Mouse (Mus musculus): Measurements from ENCODE around the gene Bcorl1. TPM values are rescaled to one million over a fixed set of nuclear protein-coding genes. Genes with fewer than 3 reads are reported as not detected.

Bcorl1 gene
- polyA plus RNA-seq, 1 experiment from 2014 or later, result 6.2 TPM

DNA sequence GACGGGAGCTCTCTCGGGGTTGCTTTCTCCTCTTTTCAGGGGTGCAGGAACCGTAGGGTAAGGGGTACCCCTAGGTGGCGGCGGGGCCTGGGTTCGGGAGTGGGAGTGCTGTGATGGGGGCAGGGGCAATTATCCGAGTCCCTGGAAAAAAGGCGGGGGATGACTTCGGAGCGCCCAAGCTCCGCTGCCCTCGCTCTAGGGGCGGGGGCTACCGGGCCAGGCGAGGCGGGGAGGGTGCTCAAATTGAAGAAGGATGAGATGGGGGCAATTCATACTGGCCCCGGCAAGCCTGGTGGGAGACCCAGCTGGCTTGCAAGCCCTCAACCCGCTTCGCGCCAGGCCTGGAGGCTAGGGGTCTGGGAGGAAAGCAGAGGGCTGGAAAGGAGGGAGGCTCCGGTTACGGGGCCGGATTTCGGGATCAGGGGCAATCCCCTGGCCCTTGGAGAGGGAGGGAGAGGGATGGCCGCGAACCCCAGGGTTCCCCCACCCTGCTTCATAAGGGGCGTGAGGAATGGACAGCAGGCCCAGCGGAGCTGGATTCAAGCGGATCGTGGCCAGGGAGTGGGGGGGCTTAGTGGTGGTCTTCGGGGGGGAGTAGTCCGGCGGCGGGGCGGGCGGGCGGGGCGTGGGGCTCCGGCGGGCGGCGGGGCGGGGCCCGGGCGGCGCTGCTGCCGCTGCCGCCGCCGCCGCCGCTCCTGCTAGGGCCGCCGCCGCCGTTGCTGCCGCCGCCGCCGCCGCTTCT, 3.7 kb downstream of the Bcorl1 start:
- Histone ChIP-seq H3K27me3 (ENCODE audit: insufficient read depth, low read length) (no peaks in the 10 kb centered on the region), H3K9me3 (ENCODE audit: low read depth, low read length) (no peaks in the 10 kb centered on the region), H3K4me3 (ENCODE audit: low read depth, low read length) (peak overlapping the region; percentile 53), H3K4me2 (peak overlapping the region; percentile 74), H3K4me1 (ENCODE audit: insufficient read depth) (no peaks in the 10 kb centered on the region), H3K9ac (peak overlapping the region; percentile 56), H3K36me3 (ENCODE audit: insufficient read depth) (no peaks in the 10 kb centered on the region), H3K27ac (ENCODE audit: low read depth) (no peak overlapping the region; the same call in 1 of the 2 replicates)
- ATAC-seq (ENCODE audit: insufficient read depth), result no peak
- 7% methylated on average over 20 of the region's 61 CpGs for WGBS
- TF ChIP-seq CTCF (IDR thresholded peaks at IDR 0.05; ENCODE audit: low read depth), result no peak
- DNase-seq, result peak; percentile 39

DNA sequence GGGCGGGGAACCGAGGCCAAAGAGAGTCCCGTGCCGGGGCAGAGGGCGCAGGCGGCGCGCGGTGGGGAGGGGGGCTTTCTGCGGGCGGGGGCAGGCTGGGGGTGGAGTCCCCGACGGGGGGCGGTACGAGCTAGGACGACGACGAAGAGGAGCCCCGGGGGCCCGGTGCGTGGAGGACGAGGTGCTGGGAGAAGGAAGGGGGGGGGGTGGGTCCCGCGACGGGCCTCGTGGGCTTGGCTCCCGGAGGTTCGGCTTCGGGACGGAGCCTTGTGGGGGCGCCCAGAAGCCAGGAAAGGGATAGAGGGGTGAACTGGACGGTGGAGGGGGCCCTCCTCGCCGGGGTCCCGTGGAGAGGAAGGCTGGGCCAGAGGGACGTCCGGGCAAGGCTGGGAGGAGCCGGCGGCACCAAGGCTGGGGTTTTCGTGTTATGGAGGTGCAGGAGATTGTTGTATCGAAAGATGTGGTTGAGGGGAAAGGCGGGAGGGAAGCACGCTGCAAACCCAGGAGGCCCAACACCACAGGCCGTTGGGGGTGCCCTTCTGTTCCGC, 4.3 kb downstream of the Bcorl1 start:
- Histone ChIP-seq H3K4me1 (ENCODE audit: insufficient read depth) (no peaks in the 10 kb centered on the region), H3K27ac (ENCODE audit: low read depth) (no peak overlapping the region), H3K4me2 (peak overlapping the region; percentile 74), H3K27me3 (ENCODE audit: insufficient read depth, low read length) (no peaks in the 10 kb centered on the region), H3K9ac (peak overlapping the region; percentile 56), H3K36me3 (ENCODE audit: insufficient read depth) (no peaks in the 10 kb centered on the region), H3K9me3 (ENCODE audit: low read depth, low read length) (no peaks in the 10 kb centered on the region), H3K4me3 (ENCODE audit: low read depth, low read length) (peak overlapping the region; percentile 53)
- 10% methylated on average over 34 of the region's 45 CpGs for WGBS
- DNase-seq (peak; percentile 21), ATAC-seq (ENCODE audit: insufficient read depth) (no peak)
- no peak for TF ChIP-seq CTCF (IDR thresholded peaks at IDR 0.05; ENCODE audit: low read depth)

DNA sequence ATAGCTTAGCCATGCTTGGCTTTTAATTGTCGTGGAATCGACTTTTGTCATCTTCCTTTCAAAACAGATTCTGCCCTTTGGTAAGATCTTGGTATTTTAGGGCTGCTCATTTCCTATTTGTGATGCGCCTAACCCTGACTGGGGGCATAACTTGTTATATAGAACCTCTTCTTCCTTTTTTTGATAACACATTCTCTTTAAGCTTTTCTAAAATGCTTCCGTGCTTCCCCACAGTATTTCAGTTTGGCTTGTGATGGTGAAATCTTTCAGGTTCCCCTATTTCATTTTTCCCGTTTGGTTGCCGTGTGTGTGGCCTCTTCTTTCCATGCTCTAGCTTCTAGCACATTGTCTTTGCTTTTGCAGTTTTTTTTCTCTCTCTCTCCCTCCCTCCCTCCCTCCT, 14.2 kb downstream of the Bcorl1 start:
- Histone ChIP-seq H3K4me3 (ENCODE audit: low read depth, low read length) (no peak overlapping the region), H3K9me3 (ENCODE audit: low read depth, low read length) (no peaks in the 10 kb centered on the region), H3K9ac (no peak overlapping the region), H3K4me1 (ENCODE audit: insufficient read depth) (no peaks in the 10 kb centered on the region), H3K36me3 (ENCODE audit: insufficient read depth) (no peaks in the 10 kb centered on the region), H3K27ac (ENCODE audit: low read depth) (no peak overlapping the region), H3K4me2 (no peak overlapping the region), H3K27me3 (ENCODE audit: insufficient read depth, low read length) (no peaks in the 10 kb centered on the region)
- WGBS, result 82% methylated on average over 6 of the region's 6 CpGs
- ATAC-seq (ENCODE audit: insufficient read depth), result no peak
- no peak for TF ChIP-seq CTCF (IDR thresholded peaks at IDR 0.05; ENCODE audit: low read depth)
- DNase-seq, result no peak

- 47% methylated on average over 15 of the region's 15 CpGs for WGBS
- peak; percentile 44 for DNase-seq
Observed at GRCm38 (mm10) chrX:48365836-48366577, 24.8 kb downstream of the Bcorl1 start.

GRCm38 (mm10) chrX:48367841-48368240, 26.7 kb downstream of the Bcorl1 start:
- peaks cover 43% of the 10 kb centered on the region; the same call in 1 of the 2 replicates for H3K36me3 ChIP-seq (ENCODE audit: insufficient read depth)
- no peak overlapping the region for H3K4me2 ChIP-seq
- H3K9ac ChIP-seq, result no peak overlapping the region
- 88% methylated on average over 9 of the region's 9 CpGs for WGBS
- H3K27ac ChIP-seq (ENCODE audit: low read depth), result no peak overlapping the region
- no peaks in the 10 kb centered on the region for H3K9me3 ChIP-seq (ENCODE audit: low read depth, low read length)
- H3K4me3 ChIP-seq (ENCODE audit: low read depth, low read length), result no peak overlapping the region
- no peaks in the 10 kb centered on the region for H3K4me1 ChIP-seq (ENCODE audit: insufficient read depth)
- ATAC-seq (ENCODE audit: insufficient read depth) (no peak), DNase-seq (no peak)
- TF ChIP-seq CTCF (IDR thresholded peaks at IDR 0.05; ENCODE audit: low read depth), result no peak
- H3K27me3 ChIP-seq (ENCODE audit: insufficient read depth, low read length), result no peaks in the 10 kb centered on the region

More at GRCm38 (mm10) chrX:48365836-48366577, 24.8 kb downstream of the Bcorl1 start:
- H3K4me2 ChIP-seq, result no peak overlapping the region
- TF ChIP-seq CTCF (IDR thresholded peaks at IDR 0.05; ENCODE audit: low read depth), result no peak
- H3K4me1 ChIP-seq (ENCODE audit: insufficient read depth), result no peaks in the 10 kb centered on the region
- no peak; the same call in 1 of the 2 replicates for ATAC-seq (ENCODE audit: insufficient read depth)
- no peaks in the 10 kb centered on the region for H3K27me3 ChIP-seq (ENCODE audit: insufficient read depth, low read length)
- H3K36me3 ChIP-seq (ENCODE audit: insufficient read depth), result peaks cover 51% of the 10 kb centered on the region; the same call in 1 of the 2 replicates
- no peak overlapping the region for H3K9ac ChIP-seq
- H3K4me3 ChIP-seq (ENCODE audit: low read depth, low read length), result no peak overlapping the region
- H3K27ac ChIP-seq (ENCODE audit: low read depth), result no peak overlapping the region
- H3K9me3 ChIP-seq (ENCODE audit: low read depth, low read length), result no peaks in the 10 kb centered on the region

DNA sequence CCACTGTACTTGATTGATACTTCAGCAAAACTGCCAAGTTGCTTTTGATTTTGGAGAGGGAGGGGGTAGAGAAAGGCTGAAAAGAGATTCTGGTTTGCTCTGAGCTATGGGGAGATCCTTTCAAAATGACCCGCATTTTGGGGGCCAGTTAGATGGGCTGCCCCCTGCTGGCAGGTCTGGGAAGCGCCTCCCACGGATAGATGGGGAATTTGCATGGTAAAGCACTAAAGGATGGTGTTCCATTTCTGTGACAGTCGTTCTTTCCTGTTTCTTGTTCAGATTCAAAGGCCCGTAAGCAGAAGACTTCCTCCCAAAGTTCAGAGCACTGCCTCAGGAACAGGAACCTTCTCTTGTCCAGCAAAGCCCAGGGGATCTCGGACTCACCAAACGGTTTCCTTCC, 42.5 kb downstream of the Bcorl1 start:
- Histone ChIP-seq H3K9ac (no peak overlapping the region), H3K27ac (ENCODE audit: low read depth) (no peak overlapping the region), H3K4me3 (ENCODE audit: low read depth, low read length) (no peak overlapping the region), H3K4me1 (ENCODE audit: insufficient read depth) (no peaks in the 10 kb centered on the region), H3K36me3 (ENCODE audit: insufficient read depth) (peaks cover 57% of the 10 kb centered on the region; the same call in 1 of the 2 replicates), H3K4me2 (no peak overlapping the region), H3K27me3 (ENCODE audit: insufficient read depth, low read length) (no peaks in the 10 kb centered on the region), H3K9me3 (ENCODE audit: low read depth, low read length) (no peaks in the 10 kb centered on the region)
- TF ChIP-seq CTCF (IDR thresholded peaks at IDR 0.05; ENCODE audit: low read depth), result peak; percentile 75
- peak; percentile 53 for DNase-seq
- WGBS, result 48% methylated on average over 7 of the region's 7 CpGs
- ATAC-seq (ENCODE audit: insufficient read depth), result no peak

DNA sequence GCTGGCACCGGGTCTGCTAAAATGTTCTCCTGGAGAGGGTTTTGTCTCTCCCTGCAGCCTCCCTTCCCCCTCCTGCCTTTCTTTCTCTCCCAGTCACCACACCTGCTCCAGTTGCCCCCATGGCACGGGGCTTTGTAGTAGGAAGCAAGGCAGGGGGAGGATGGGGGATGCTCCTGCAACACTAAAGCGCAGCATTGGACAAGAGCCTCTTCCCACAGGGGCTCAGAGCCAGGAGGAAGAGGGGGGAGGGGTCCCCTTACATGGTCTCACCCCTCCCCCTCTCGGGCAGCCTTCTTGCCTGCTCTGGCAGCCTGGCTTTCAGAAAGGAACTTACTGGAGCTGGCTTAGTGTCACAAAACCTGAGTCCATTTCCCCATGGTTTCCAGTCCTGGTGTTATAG, 44.8 kb downstream of the Bcorl1 start:
- 50% methylated on average over 4 of the region's 4 CpGs for WGBS
- Histone ChIP-seq H3K27me3 (ENCODE audit: insufficient read depth, low read length) (no peaks in the 10 kb centered on the region), H3K4me3 (ENCODE audit: low read depth, low read length) (no peak overlapping the region), H3K4me1 (ENCODE audit: insufficient read depth) (no peaks in the 10 kb centered on the region), H3K27ac (ENCODE audit: low read depth) (no peak overlapping the region), H3K36me3 (ENCODE audit: insufficient read depth) (peaks cover 50% of the 10 kb centered on the region; the same call in 1 of the 2 replicates), H3K9me3 (ENCODE audit: low read depth, low read length) (no peaks in the 10 kb centered on the region), H3K4me2 (no peak overlapping the region), H3K9ac (no peak overlapping the region)
- DNase-seq (peak; percentile 9), ATAC-seq (ENCODE audit: insufficient read depth) (no peak)
- no peak for TF ChIP-seq CTCF (IDR thresholded peaks at IDR 0.05; ENCODE audit: low read depth)
